Mouse (Mus musculus) forebrain, embryonic 16.5 days (tissue): ENCODE data around the gene Polr2c. TPM values are rescaled to one million over a fixed set of nuclear protein-coding genes. Genes with fewer than 3 reads are reported as not detected.
"Not testable (repeated sequence)": the region's sequence is repeated elsewhere in the genome, so short reads cannot be mapped to it uniquely, and the experiment has no call there.

Experiments
- ATAC-seq: fragments of 200-750 bp; cut with Nextera tagmentation; 2 replicates; pipeline ENCODE4 v1.8.0; 2017; ENCODE audit warnings: mild to moderate bottlenecking, moderate library complexity
- H3K27ac ChIP-seq: fragments of 300-500 bp; sonication (generic); 2 replicates; pipeline ENCODE4 v1.5.1; 2014; ENCODE audit warnings: low read length, control low read depth
- H3K27me3 ChIP-seq: fragments of 300-500 bp; sonication (generic); replicated peaks from 2 replicates; pipeline ENCODE4 v1.6.1; 2014; ENCODE audit warnings: low read length; ENCODE audit not compliant: control insufficient read depth, insufficient read depth
- H3K36me3 ChIP-seq: fragments of 300-500 bp; sonication (generic); 2 replicates; pipeline ENCODE4 v1.6.1; 2014; ENCODE audit not compliant: control insufficient read depth, insufficient read depth
- H3K4me1 ChIP-seq: fragments of 300-500 bp; sonication (generic); replicated peaks from 2 replicates; pipeline ENCODE4 v1.6.1; 2014; ENCODE audit warnings: low read length; ENCODE audit not compliant: control insufficient read depth, insufficient read depth
- H3K4me2 ChIP-seq: fragments of 300-500 bp; sonication (generic); 2 replicates; pipeline ENCODE4 v1.6.1; 2014; ENCODE audit warnings: mild to moderate bottlenecking, low read length, control low read depth
- H3K4me3 ChIP-seq: fragments of 300-500 bp; sonication (generic); replicated peaks from 2 replicates; pipeline ENCODE4 v1.5.1; 2014; ENCODE audit warnings: mild to moderate bottlenecking, low read length, control low read depth
- H3K9ac ChIP-seq: fragments of 300-500 bp; sonication (generic); replicated peaks from 2 replicates; pipeline ENCODE4 v1.6.1; 2014; ENCODE audit warnings: low read depth, low read length, control low read depth
- H3K9me3 ChIP-seq: fragments of 300-500 bp; sonication (generic); 2 replicates; pipeline ENCODE4 v1.6.1; 2016; ENCODE audit warnings: low read length; ENCODE audit not compliant: control insufficient read depth
- WGBS: fragments of 180-500 bp; shearing (Covaris S2); extraction: QIAGEN DNeasy Blood & Tissue Kit; methylation state at CpG from one replicate; pipeline ENCODE4 v1.1.7; 2014; 5-methylcytosine and 5-hydroxymethylcytosine counted together
- polyA plus RNA-seq: library from polyadenylated mRNA; unstranded; fragments of >200 nt; fragmentation: Nextera tagmentation; extraction: Ambion mirVana; gene quantifications from 2 replicates; pipeline ENCODE4 v1.2.1, GENCODE M21; 2015

The Polr2c gene
- polyA plus RNA-seq, 1 experiment from 2014 or later, result 150 TPM

DNA sequence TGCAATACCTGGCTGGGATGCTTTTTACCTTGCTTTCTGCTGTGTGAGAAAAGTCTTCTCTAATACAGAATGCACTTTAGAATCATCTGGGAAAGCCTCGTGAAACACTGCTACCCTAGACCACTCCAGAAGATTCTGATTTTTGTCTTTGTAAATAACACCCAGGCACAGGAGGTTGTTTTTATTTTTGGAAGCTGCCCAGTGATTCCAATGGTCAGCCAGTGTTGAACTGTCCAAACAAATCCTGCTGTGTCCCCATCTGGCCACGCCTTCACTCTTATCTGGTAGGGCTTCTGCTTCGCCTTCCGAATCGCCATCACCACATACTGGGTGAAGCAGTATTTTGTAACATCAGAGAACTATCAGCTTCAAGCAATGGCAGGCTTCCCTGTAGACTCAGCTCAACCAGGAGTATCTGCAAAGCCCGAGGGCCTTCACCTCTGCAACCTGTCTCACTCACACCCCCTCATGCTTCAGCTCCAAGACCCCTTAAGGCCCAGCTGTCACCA, 37.5 kb upstream of the Polr2c start:
- no peak overlapping the region for H3K27ac ChIP-seq
- peaks cover 8% of the 10 kb centered on the region for H3K36me3 ChIP-seq
- WGBS, result 91% methylated on average over 6 of the region's 6 CpGs
- H3K4me2 ChIP-seq, result no peak overlapping the region
- H3K27me3 ChIP-seq, result no peaks in the 10 kb centered on the region
- no peak overlapping the region for H3K4me3 ChIP-seq
- no peak overlapping the region for H3K9ac ChIP-seq
- H3K9me3 ChIP-seq, result no peaks in the 10 kb centered on the region
- ATAC-seq, result no peak
- H3K4me1 ChIP-seq, result no peaks in the 10 kb centered on the region

GRCm38 (mm10) chr8:94820553-94820952, 36.7 kb upstream of the Polr2c start:
- Histone ChIP-seq H3K9ac (no peak overlapping the region), H3K27ac (no peak overlapping the region), H3K4me3 (no peak overlapping the region), H3K27me3 (no peaks in the 10 kb centered on the region), H3K4me1 (no peaks in the 10 kb centered on the region), H3K4me2 (no peak overlapping the region), H3K9me3 (no peaks in the 10 kb centered on the region), H3K36me3 (peaks cover 11% of the 10 kb centered on the region)
- no peak for ATAC-seq
- 89% methylated on average over 7 of the region's 7 CpGs for WGBS

GRCm38 (mm10) chr8:94821381-94821780, 35.9 kb upstream of the Polr2c start:
- no peaks in the 10 kb centered on the region for H3K27me3 ChIP-seq
- H3K27ac ChIP-seq, result no peak overlapping the region
- H3K36me3 ChIP-seq, result peaks cover 13% of the 10 kb centered on the region
- no peaks in the 10 kb centered on the region for H3K4me1 ChIP-seq
- H3K9ac ChIP-seq, result no peak overlapping the region
- no peak overlapping the region for H3K4me3 ChIP-seq
- WGBS, result 70% methylated on average over 2 of the region's 2 CpGs
- no peak overlapping the region for H3K4me2 ChIP-seq
- H3K9me3 ChIP-seq, result no peaks in the 10 kb centered on the region
- ATAC-seq, result no peak

GRCm38 (mm10) chr8:94822637-94823560, 34.4 kb upstream of the Polr2c start:
- H3K4me1 ChIP-seq, result no peaks in the 10 kb centered on the region
- 78% methylated on average over 23 of the region's 23 CpGs for WGBS
- no peak overlapping the region for H3K4me3 ChIP-seq
- H3K36me3 ChIP-seq, result peaks cover 17% of the 10 kb centered on the region
- peak; percentile 55; the same call in 1 of the 2 replicates for ATAC-seq
- H3K9ac ChIP-seq, result no peak overlapping the region
- H3K4me2 ChIP-seq, result no peak overlapping the region
- H3K27ac ChIP-seq, result no peak overlapping the region
- H3K9me3 ChIP-seq, result no peaks in the 10 kb centered on the region
- H3K27me3 ChIP-seq, result no peaks in the 10 kb centered on the region

DNA sequence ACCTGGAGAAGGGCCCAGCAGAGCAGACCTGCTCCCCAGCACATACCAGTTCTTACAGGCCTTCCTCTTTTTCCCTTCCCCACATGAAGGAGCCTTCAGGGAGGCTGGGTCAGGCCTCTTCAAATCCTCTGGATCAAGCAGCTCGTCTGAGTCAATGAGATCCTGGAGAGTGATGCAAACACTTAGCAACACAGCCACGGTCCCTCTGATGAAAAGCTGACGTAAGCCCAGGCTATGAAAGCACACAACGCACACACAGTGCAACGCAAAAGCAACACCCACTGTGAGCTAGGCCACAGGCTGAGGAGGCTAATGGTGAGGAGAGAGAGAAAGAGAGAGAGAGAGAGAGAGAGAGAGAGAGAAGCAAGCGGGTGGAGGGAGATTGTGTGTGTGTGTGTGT, 32.1 kb upstream of the Polr2c start:
- no peaks in the 10 kb centered on the region for H3K27me3 ChIP-seq
- no peak overlapping the region for H3K4me2 ChIP-seq
- H3K4me1 ChIP-seq, result no peaks in the 10 kb centered on the region
- no peak overlapping the region for H3K27ac ChIP-seq
- 85% methylated on average over 6 of the region's 6 CpGs for WGBS
- H3K9ac ChIP-seq, result no peak overlapping the region
- ATAC-seq, result no peak
- H3K9me3 ChIP-seq, result no peaks in the 10 kb centered on the region
- no peak overlapping the region for H3K4me3 ChIP-seq
- H3K36me3 ChIP-seq, result peaks cover 23% of the 10 kb centered on the region

- Histone ChIP-seq H3K27me3 (no peaks in the 10 kb centered on the region), H3K4me3 (no peak overlapping the region), H3K9ac (no peak overlapping the region), H3K9me3 (no peaks in the 10 kb centered on the region), H3K36me3 (peaks cover 26% of the 10 kb centered on the region), H3K4me2 (no peak overlapping the region), H3K4me1 (no peaks in the 10 kb centered on the region), H3K27ac (no peak overlapping the region)
- ATAC-seq, result no peak
- 93% methylated on average over 5 of the region's 5 CpGs for WGBS
Observed at GRCm38 (mm10) chr8:94826210-94826609, 31.0 kb upstream of the Polr2c start.

GRCm38 (mm10) chr8:94828284-94828683, 29.0 kb upstream of the Polr2c start:
- no peaks in the 10 kb centered on the region for H3K9me3 ChIP-seq

DNA sequence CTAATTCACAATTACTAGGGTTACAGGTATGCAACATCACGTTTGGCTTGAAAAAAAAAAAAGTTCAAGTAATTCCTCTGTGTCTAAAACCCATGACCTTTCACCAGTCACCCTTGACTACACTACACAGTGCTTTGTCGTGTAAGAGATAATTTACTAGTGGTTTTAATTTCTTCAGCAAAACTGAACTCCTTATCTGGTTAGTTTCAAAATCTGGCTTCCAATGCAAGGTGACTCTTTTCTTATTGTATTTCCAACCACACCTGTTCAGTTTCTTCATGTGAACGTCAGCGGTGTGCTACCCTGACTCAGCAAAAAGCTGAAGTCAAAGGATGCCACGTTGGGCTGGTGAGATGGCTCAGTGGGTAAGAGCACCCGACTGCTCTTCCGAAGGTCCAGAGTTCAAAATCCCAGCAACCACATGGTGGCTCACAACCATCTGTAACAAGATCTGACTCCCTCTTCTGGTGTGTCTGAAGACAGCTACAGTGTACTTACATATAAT, 23.3 kb upstream of the Polr2c start:
- not testable (repeated sequence) for H3K9me3 ChIP-seq, H3K27me3 ChIP-seq, H3K36me3 ChIP-seq, H3K9ac ChIP-seq, H3K27ac ChIP-seq, H3K4me2 ChIP-seq, H3K4me3 ChIP-seq, ATAC-seq
- 83% methylated on average over 7 of the region's 7 CpGs for WGBS
- H3K4me1 ChIP-seq, result peaks cover 19% of the 10 kb centered on the region

More at GRCm38 (mm10) chr8:94828284-94828683, 29.0 kb upstream of the Polr2c start:
- Histone ChIP-seq H3K36me3 (peaks cover 27% of the 10 kb centered on the region), H3K27ac (no peak overlapping the region), H3K4me1 (peaks cover 5% of the 10 kb centered on the region), H3K4me3 (no peak overlapping the region), H3K9ac (no peak overlapping the region), H3K27me3 (no peaks in the 10 kb centered on the region), H3K4me2 (no peak overlapping the region)
- 87% methylated on average over 6 of the region's 6 CpGs for WGBS
- ATAC-seq, result no peak

DNA sequence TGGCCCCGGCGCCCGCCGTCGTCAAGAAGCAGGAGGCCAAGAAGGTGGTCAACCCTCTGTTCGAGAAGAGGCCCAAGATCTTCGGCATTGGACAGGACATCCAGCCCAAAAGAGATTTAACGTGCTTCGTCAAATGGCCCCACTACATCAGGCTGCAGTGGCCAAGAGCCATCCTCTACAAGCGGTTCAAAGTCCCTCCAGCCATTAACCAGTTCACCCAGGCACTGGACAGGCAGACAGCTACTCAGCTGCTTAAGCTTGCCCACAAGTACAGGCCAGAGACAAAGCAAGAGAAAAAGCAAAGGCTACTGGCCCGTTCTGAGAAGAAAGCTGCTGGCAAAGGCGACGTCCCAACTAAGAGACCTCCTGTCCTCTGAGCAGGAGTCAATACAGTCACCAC, 21.5 kb upstream of the Polr2c start:
- H3K9ac ChIP-seq, H3K27me3 ChIP-seq, H3K27ac ChIP-seq, H3K9me3 ChIP-seq, H3K36me3 ChIP-seq, H3K4me2 ChIP-seq, H3K4me3 ChIP-seq, ATAC-seq: not testable (repeated sequence)
- 97% methylated on average over 13 of the region's 13 CpGs for WGBS
- peaks cover 22% of the 10 kb centered on the region for H3K4me1 ChIP-seq
